Mouse (Mus musculus): ENCODE results near the gene Foxe1. TPM values are rescaled to one million over a fixed set of nuclear protein-coding genes. Genes with fewer than 3 reads are reported as not detected.
A peak's percentile ranks its signal among the peaks of the same experiment; 100 is the strongest.

The Foxe1 gene
- polyA plus RNA-seq, 1 experiment = not detected

- H3K27ac ChIP-seq (ENCODE audit: insufficient read depth, low read length) = no peak overlapping the region
- no peak for DNase-seq (ENCODE audit: low read depth in 1 of 2, low spot score in 2 of 2)
- H3K36me3 ChIP-seq (ENCODE audit: control insufficient read depth, insufficient read depth, low read length) = no peaks in the 10 kb centered on the region
- H3K27me3 ChIP-seq (ENCODE audit: control insufficient read depth, insufficient read depth, low read length) = peaks cover 41% of the 10 kb centered on the region
- WGBS = 26% methylated on average over 22 of the region's 22 CpGs
- TF ChIP-seq CTCF (IDR thresholded peaks at IDR 0.05; ENCODE audit: extremely low read depth, insufficient read depth, insufficient read length, insufficient replicate concordance) (no peak), POLR2A (IDR thresholded peaks at IDR 0.05; ENCODE audit: low read depth, low read length) (no peak)
- no peak overlapping the region for H3K4me3 ChIP-seq (ENCODE audit: extremely low read depth, insufficient read depth, insufficient read length)
- H3K4me1 ChIP-seq (ENCODE audit: control insufficient read depth, insufficient read depth, insufficient read length) = peaks cover 15% of the 10 kb centered on the region; the same call in 1 of the 2 replicates
Measured at GRCm38 (mm10) chr4:46341831-46342680, 1.4 kb upstream of the Foxe1 start.

- DNase-seq (ENCODE audit: low read depth in 1 of 2, low spot score in 2 of 2) = no peak
- H3K27me3 ChIP-seq (ENCODE audit: control insufficient read depth, insufficient read depth, low read length) = peaks cover 42% of the 10 kb centered on the region
- 2% methylated on average over 28 of the region's 28 CpGs for WGBS
- H3K27ac ChIP-seq (ENCODE audit: insufficient read depth, low read length) = no peak overlapping the region
- no peak overlapping the region for H3K4me3 ChIP-seq (ENCODE audit: extremely low read depth, insufficient read depth, insufficient read length)
- no peaks in the 10 kb centered on the region for H3K36me3 ChIP-seq (ENCODE audit: control insufficient read depth, insufficient read depth, low read length)
- peaks cover 15% of the 10 kb centered on the region; the same call in 1 of the 2 replicates for H3K4me1 ChIP-seq (ENCODE audit: control insufficient read depth, insufficient read depth, insufficient read length)
- TF ChIP-seq POLR2A (IDR thresholded peaks at IDR 0.05; ENCODE audit: low read depth, low read length) (no peak), CTCF (IDR thresholded peaks at IDR 0.05; ENCODE audit: extremely low read depth, insufficient read depth, insufficient read length, insufficient replicate concordance) (no peak)
Measured at GRCm38 (mm10) chr4:46342711-46343286, 610 bp upstream of the Foxe1 start.

DNA sequence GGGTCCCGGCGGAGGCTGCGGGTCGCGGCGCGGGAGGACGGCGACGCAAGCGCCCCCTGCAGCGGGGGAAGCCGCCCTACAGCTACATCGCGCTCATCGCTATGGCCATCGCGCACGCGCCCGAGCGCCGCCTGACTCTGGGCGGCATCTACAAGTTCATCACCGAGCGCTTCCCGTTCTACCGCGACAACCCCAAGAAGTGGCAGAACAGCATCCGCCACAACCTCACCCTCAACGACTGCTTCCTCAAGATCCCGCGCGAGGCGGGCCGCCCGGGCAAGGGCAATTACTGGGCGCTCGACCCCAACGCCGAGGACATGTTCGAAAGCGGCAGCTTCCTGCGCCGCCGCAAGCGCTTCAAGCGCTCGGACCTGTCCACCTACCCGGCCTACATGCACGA is 879 bp downstream of the Foxe1 start:
- TF ChIP-seq CTCF (IDR thresholded peaks at IDR 0.05; ENCODE audit: extremely low read depth, insufficient read depth, insufficient read length, insufficient replicate concordance) = no peak
- no peak for TF ChIP-seq POLR2A (IDR thresholded peaks at IDR 0.05; ENCODE audit: low read depth, low read length)
- peaks cover 43% of the 10 kb centered on the region for H3K27me3 ChIP-seq (ENCODE audit: control insufficient read depth, insufficient read depth, low read length)
- 2% methylated on average over 41 of the region's 51 CpGs for WGBS

DNA sequence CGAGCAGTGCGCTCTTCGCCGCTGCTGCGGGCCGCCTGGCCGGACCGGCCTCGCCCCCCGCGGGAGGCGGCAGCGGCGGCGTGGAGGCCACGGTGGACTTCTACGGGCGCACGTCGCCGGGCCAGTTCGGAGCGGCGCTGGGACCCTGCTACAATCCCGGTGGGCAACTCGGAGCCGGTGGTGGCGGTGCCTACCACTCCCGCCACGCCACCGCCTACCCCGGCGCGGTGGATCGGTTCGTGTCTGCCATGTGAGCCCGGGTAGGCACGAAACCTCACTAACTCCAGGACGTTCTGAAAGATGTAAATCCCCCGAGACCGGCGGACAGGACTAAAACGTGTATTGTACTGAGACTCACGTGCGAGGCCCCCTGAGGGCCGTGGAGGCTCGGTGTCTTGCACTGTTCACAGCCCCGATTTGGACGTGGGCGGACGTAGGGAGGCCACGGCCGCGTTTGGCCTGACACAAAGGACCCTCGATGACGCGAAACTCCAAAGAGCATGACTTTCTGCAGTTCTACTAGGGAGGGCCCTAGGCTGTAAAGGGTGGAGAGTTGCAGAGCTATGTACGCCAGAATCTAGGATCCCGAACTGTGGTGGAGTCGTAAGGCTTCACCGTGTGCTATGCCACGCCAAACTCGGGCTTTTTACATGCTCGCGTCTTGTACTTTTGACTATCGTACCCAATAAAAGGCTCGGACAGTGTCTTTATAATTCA is 1.8 kb downstream of the Foxe1 start:
- 13% methylated on average over 66 of the region's 67 CpGs for WGBS
- Histone ChIP-seq H3K27me3 (ENCODE audit: control insufficient read depth, insufficient read depth, low read length) (peaks cover 39% of the 10 kb centered on the region), H3K36me3 (ENCODE audit: control insufficient read depth, insufficient read depth, low read length) (no peaks in the 10 kb centered on the region), H3K4me1 (ENCODE audit: control insufficient read depth, insufficient read depth, insufficient read length) (peaks cover 15% of the 10 kb centered on the region; the same call in 1 of the 2 replicates), H3K27ac (ENCODE audit: insufficient read depth, low read length) (no peak overlapping the region), H3K4me3 (ENCODE audit: extremely low read depth, insufficient read depth, insufficient read length) (no peak overlapping the region)
- TF ChIP-seq POLR2A (IDR thresholded peaks at IDR 0.05; ENCODE audit: low read depth, low read length) (no peak), CTCF (IDR thresholded peaks at IDR 0.05; ENCODE audit: extremely low read depth, insufficient read depth, insufficient read length, insufficient replicate concordance) (no peak)
- DNase-seq (ENCODE audit: low read depth in 1 of 2, low spot score in 2 of 2) = no peak

More for the DNA sequence above, 879 bp downstream of the Foxe1 start:
- no peaks in the 10 kb centered on the region for H3K36me3 ChIP-seq (ENCODE audit: control insufficient read depth, insufficient read depth, low read length)
- H3K27ac ChIP-seq (ENCODE audit: insufficient read depth, low read length) = no peak overlapping the region
- H3K4me3 ChIP-seq (ENCODE audit: extremely low read depth, insufficient read depth, insufficient read length) = peak overlapping the region; percentile 18; the same call in 1 of the 2 replicates
- peaks cover 15% of the 10 kb centered on the region; the same call in 1 of the 2 replicates for H3K4me1 ChIP-seq (ENCODE audit: control insufficient read depth, insufficient read depth, insufficient read length)
- DNase-seq (ENCODE audit: low read depth in 1 of 2, low spot score in 2 of 2) = no peak

DNA sequence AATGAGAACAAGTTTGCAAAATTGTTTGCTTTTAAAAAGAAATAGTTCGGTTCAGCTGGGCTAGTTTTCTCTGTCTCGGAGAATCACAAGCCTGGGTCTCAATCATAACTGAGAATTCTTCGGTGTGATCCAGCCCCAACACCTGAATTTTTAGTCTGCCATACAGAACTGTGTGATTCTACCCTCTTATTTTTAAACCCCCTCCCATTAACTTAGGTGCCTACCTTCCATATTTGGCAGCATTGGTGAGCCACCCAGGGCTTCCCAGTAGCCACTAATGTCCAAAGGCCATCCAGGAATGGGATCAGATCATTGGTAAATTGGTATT is 2.3 kb downstream of the Foxe1 start:
- Histone ChIP-seq H3K27me3 (ENCODE audit: control insufficient read depth, insufficient read depth, low read length) (peaks cover 40% of the 10 kb centered on the region), H3K27ac (ENCODE audit: insufficient read depth, low read length) (no peak overlapping the region), H3K36me3 (ENCODE audit: control insufficient read depth, insufficient read depth, low read length) (no peaks in the 10 kb centered on the region), H3K4me1 (ENCODE audit: control insufficient read depth, insufficient read depth, insufficient read length) (peaks cover 15% of the 10 kb centered on the region; the same call in 1 of the 2 replicates), H3K4me3 (ENCODE audit: extremely low read depth, insufficient read depth, insufficient read length) (no peak overlapping the region)
- 32% methylated on average over 3 of the region's 3 CpGs for WGBS
- no peak for TF ChIP-seq CTCF (IDR thresholded peaks at IDR 0.05; ENCODE audit: extremely low read depth, insufficient read depth, insufficient read length, insufficient replicate concordance)
- TF ChIP-seq POLR2A (IDR thresholded peaks at IDR 0.05; ENCODE audit: low read depth, low read length) = no peak
- DNase-seq (ENCODE audit: low read depth in 1 of 2, low spot score in 2 of 2) = no peak

GRCm38 (mm10) chr4:46346221-46346620 is 2.8 kb downstream of the Foxe1 start:
- Histone ChIP-seq H3K4me3 (ENCODE audit: extremely low read depth, insufficient read depth, insufficient read length) (no peak overlapping the region), H3K4me1 (ENCODE audit: control insufficient read depth, insufficient read depth, insufficient read length) (peaks cover 15% of the 10 kb centered on the region; the same call in 1 of the 2 replicates), H3K27ac (ENCODE audit: insufficient read depth, low read length) (no peak overlapping the region), H3K36me3 (ENCODE audit: control insufficient read depth, insufficient read depth, low read length) (no peaks in the 10 kb centered on the region), H3K27me3 (ENCODE audit: control insufficient read depth, insufficient read depth, low read length) (peaks cover 40% of the 10 kb centered on the region)
- TF ChIP-seq CTCF (IDR thresholded peaks at IDR 0.05; ENCODE audit: extremely low read depth, insufficient read depth, insufficient read length, insufficient replicate concordance) = no peak
- TF ChIP-seq POLR2A (IDR thresholded peaks at IDR 0.05; ENCODE audit: low read depth, low read length) = no peak
- WGBS = 28% methylated on average over 6 of the region's 6 CpGs
- DNase-seq (ENCODE audit: low read depth in 1 of 2, low spot score in 2 of 2) = no peak
